Mouse (Mus musculus) small intestine, adult 2 months (tissue): ENCODE results near the gene Zfp704. TPM values are rescaled to one million over a fixed set of nuclear protein-coding genes. Genes with fewer than 3 reads are reported as not detected.

ENCODE experiments used
- H3K27ac ChIP-seq: fragments of 200-500 bp; 2 replicates; pipeline ENCODE4 v1.5.1; 2012; ENCODE audit warnings: low read depth, low read length, control low read depth, inconsistent platforms; ENCODE audit not compliant: insufficient read depth
- H3K27me3 ChIP-seq: fragments of 200-500 bp; 2 replicates; pipeline ENCODE4 v1.6.1; 2012; ENCODE audit warnings: mild to moderate bottlenecking, moderate library complexity, low read length, inconsistent platforms; ENCODE audit not compliant: control insufficient read depth, insufficient read depth
- H3K36me3 ChIP-seq: fragments of 200-500 bp; 2 replicates; pipeline ENCODE4 v1.6.1; 2012; ENCODE audit warnings: mild to moderate bottlenecking, low read length, control low read depth, inconsistent platforms; ENCODE audit not compliant: control insufficient read depth, insufficient read depth
- H3K4me1 ChIP-seq: fragments of 200-500 bp; 2 replicates; pipeline ENCODE4 v1.6.1; 2012; ENCODE audit warnings: low read length, inconsistent platforms, mixed read lengths; ENCODE audit not compliant: control insufficient read depth, insufficient read depth, insufficient read length
- H3K4me3 ChIP-seq: fragments of 200-500 bp; 2 replicates; pipeline ENCODE4 v1.5.1; 2012; ENCODE audit warnings: low read depth, mild to moderate bottlenecking, control low read depth, inconsistent platforms, low read length, moderate library complexity
- CTCF ChIP-seq: fragments of 200-500 bp; IDR thresholded peaks from 2 replicates; pipeline ENCODE4 v1.5.1; 2012; ENCODE audit warnings: low read depth, mild to moderate bottlenecking, control low read depth, inconsistent platforms, low read length, moderate library complexity, mixed read lengths; ENCODE audit not compliant: insufficient replicate concordance, insufficient read length; ENCODE audit errors: extremely low read depth
- POLR2A ChIP-seq: fragments of 200-500 bp; IDR thresholded peaks from 2 replicates; pipeline ENCODE4 v1.6.1; 2012; ENCODE audit warnings: low read depth, mild to moderate bottlenecking, control low read depth, inconsistent platforms, low read length, moderate library complexity
- WGBS: fragments of 180-500 bp; shearing (Covaris S2); methylation state at CpG from one replicate; pipeline ENCODE4 v1.1.7; 2018; 5-methylcytosine and 5-hydroxymethylcytosine counted together
- polyA plus RNA-seq: library from polyadenylated mRNA; depleted of rRNA; stranded (reverse); fragments of >200 nt; gene quantifications from 2 replicates; pipeline ENCODE4 v1.2.3, GENCODE M21; 2012

Zfp704 gene
- polyA plus RNA-seq, 1 experiment: 1.5 TPM

DNA sequence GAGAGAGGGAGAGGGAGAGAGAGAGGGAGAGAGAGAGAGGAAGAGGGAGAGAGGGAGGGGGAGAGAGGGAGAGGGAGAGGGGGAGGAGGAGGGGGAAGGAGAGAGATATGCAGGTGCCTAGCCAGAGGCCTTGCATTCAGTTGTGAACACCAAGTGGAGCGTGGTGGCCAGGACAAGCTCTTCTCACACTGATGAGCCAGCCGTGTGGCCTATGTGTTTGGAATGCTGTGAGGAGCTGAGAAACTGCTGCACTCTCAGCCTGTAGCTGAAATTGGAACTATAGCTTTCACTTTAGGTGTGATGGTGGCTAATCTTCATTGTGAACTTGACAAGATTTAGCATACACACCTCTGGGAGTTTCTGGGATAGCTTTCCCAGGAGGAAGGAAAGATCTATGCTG is 166.4 kb downstream of the Zfp704 start:
- Histone ChIP-seq H3K27me3 (no peaks in the 10 kb centered on the region), H3K4me1 (no peaks in the 10 kb centered on the region), H3K27ac (no peak overlapping the region), H3K36me3 (peaks cover 5% of the 10 kb centered on the region), H3K4me3 (no peak overlapping the region)
- WGBS: 87% methylated on average over 2 of the region's 2 CpGs
- TF ChIP-seq CTCF: no peak
- TF ChIP-seq POLR2A: no peak

DNA sequence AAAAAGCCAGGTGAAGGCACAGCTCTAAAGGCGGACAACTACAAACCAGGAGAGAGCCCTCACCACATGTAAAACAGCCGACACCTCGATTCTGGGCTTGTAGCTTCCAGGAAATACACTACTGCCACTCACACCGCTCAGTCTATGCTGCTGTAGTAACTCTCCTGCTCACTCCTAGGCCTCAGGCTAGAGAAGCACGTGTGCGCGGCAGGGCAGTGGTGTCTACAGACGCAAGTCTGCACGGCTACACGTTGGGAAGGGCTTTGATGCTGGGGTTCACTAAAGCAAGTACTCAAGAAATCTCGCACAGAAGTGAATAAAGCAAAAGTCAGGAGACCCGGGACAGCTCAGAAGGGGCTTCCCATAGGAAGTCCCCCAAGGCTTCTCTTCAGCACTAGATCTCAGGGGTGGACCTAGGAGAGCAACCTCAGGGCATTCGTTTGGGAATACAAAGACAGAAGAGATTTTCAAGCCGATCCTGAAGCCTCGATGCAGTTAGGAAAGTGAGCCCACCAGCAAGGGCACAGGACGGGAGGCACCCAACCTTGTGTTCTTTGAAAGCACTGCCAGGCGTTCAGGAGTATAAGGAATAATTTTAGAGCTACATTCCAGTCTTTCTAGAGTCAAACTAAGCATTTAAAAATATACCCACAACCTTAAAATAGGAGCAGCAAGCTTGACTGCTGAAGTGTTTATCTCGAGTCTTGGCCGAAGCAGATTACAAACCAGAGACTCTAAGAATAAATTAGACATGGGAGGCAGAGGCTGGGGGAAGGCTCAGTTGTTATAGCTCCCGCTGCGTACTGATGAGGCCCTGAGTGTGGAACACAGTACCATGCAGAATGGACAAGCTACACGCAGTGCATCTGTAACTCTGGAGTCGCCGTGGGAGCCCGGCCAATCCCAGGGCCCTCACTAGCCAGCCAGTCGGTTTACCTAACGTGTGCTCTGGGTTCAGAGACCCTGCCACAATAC is 168.0 kb downstream of the Zfp704 start:
- no peak for TF ChIP-seq CTCF
- TF ChIP-seq POLR2A: no peak
- H3K4me3 ChIP-seq: no peak overlapping the region
- 91% methylated on average over 27 of the region's 27 CpGs for WGBS
- H3K27me3 ChIP-seq: no peaks in the 10 kb centered on the region
- peaks cover 5% of the 10 kb centered on the region for H3K36me3 ChIP-seq
- H3K27ac ChIP-seq: no peak overlapping the region
- no peaks in the 10 kb centered on the region for H3K4me1 ChIP-seq

- no peaks in the 10 kb centered on the region for H3K27me3 ChIP-seq
- no peak overlapping the region for H3K4me3 ChIP-seq
- TF ChIP-seq CTCF (no peak), POLR2A (no peak)
- 87% methylated on average over 6 of the region's 6 CpGs for WGBS
- no peak overlapping the region for H3K27ac ChIP-seq
- no peaks in the 10 kb centered on the region for H3K4me1 ChIP-seq
- H3K36me3 ChIP-seq: peaks cover 5% of the 10 kb centered on the region
Observed at GRCm38 (mm10) chr3:9440466-9440865, 169.4 kb downstream of the Zfp704 start.

DNA sequence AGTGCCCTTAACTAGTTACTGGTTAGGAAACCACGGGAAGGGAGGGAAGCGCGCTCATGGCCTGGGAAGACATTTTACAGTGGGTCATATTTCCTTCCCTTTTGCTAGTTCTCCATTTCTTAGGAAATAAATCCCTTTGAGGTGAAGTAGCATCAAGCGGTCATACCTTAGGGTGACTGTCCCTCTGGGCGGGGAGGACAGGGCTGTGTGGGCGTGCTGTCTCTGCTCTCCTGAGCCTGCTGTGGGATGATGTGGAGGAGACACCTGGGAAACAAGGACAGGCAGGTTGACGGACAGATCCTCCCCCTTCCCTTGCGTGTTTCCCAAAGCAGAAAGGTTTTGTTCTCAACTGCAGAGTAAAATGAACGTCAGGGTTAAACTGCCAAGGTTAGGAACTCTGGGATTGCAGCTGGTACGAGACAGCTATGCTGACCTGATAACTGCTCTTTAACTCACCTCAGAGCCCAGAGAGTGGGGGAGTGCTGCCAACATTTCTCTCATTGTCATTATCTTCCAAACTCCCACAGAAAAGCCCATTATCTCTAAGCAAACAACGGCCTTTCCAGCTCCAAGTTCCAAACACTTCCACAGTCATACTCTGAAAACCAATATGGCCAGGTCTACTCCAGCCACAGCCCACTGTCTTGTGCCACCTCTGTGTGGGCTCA is 170.1 kb downstream of the Zfp704 start:
- Histone ChIP-seq H3K36me3 (peaks cover 2% of the 10 kb centered on the region; the same call in 1 of the 2 replicates), H3K4me3 (no peak overlapping the region), H3K4me1 (no peaks in the 10 kb centered on the region), H3K27ac (no peak overlapping the region), H3K27me3 (no peaks in the 10 kb centered on the region)
- WGBS: 78% methylated on average over 11 of the region's 11 CpGs
- TF ChIP-seq POLR2A (no peak), CTCF (no peak)

- Histone ChIP-seq H3K4me3 (no peak overlapping the region), H3K27me3 (no peaks in the 10 kb centered on the region), H3K27ac (no peak overlapping the region), H3K4me1 (no peaks in the 10 kb centered on the region), H3K36me3 (peaks cover 2% of the 10 kb centered on the region; the same call in 1 of the 2 replicates)
- 86% methylated on average over 6 of the region's 6 CpGs for WGBS
- TF ChIP-seq CTCF (no peak), POLR2A (no peak)
Observed at GRCm38 (mm10) chr3:9436256-9436655, 173.6 kb downstream of the Zfp704 start.

GRCm38 (mm10) chr3:9434394-9435175 is 175.3 kb downstream of the Zfp704 start:
- Histone ChIP-seq H3K27ac (no peak overlapping the region), H3K27me3 (no peaks in the 10 kb centered on the region), H3K4me3 (no peak overlapping the region), H3K36me3 (peaks cover 2% of the 10 kb centered on the region; the same call in 1 of the 2 replicates), H3K4me1 (no peaks in the 10 kb centered on the region)
- TF ChIP-seq CTCF: no peak
- TF ChIP-seq POLR2A: no peak
- WGBS: 90% methylated on average over 14 of the region's 14 CpGs
